Mouse (Mus musculus) intestine, postnatal 0 days (tissue): ENCODE measurements around the gene Tax1bp1. TPM values are rescaled to one million over a fixed set of nuclear protein-coding genes. Genes with fewer than 3 reads are reported as not detected.

Experiments
- ATAC-seq: fragments of 200-750 bp; cut with Nextera tagmentation; 2 replicates; pipeline ENCODE4 v1.8.0; 2017; ENCODE audit warnings: mild to moderate bottlenecking, moderate TSS enrichment, moderate library complexity
- H3K27ac ChIP-seq: fragments of 300-500 bp; sonication (generic); 2 replicates; pipeline ENCODE4 v1.5.1; 2014; ENCODE audit warnings: mild to moderate bottlenecking, low read depth, low read length, moderate library complexity
- H3K27me3 ChIP-seq: fragments of 300-500 bp; sonication (generic); replicated peaks from 2 replicates; pipeline ENCODE4 v1.6.1; 2014; ENCODE audit warnings: low read length, mixed read lengths; ENCODE audit not compliant: control insufficient read depth, insufficient read depth
- H3K36me3 ChIP-seq: fragments of 300-500 bp; sonication (generic); 2 replicates; pipeline ENCODE4 v1.6.1; 2014; ENCODE audit warnings: mild to moderate bottlenecking, moderate library complexity; ENCODE audit not compliant: control insufficient read depth, insufficient read depth
- H3K4me1 ChIP-seq: fragments of 300-500 bp; sonication (generic); replicated peaks from 2 replicates; pipeline ENCODE4 v1.6.1; 2014; ENCODE audit warnings: antibody characterized with exemption, low read length, mixed read lengths; ENCODE audit not compliant: control insufficient read depth, insufficient read depth
- H3K4me2 ChIP-seq: fragments of 300-500 bp; sonication (generic); replicated peaks from 2 replicates; pipeline ENCODE4 v1.6.1; 2014; ENCODE audit warnings: low read depth, mild to moderate bottlenecking, moderate library complexity
- H3K4me3 ChIP-seq: fragments of 300-500 bp; sonication (generic); 2 replicates; pipeline ENCODE4 v1.5.1; 2014; ENCODE audit warnings: low read depth, low read length
- H3K9ac ChIP-seq: fragments of 300-500 bp; sonication (generic); 2 replicates; pipeline ENCODE4 v1.6.1; 2014; ENCODE audit warnings: mild to moderate bottlenecking, low read depth, low read length
- H3K9me3 ChIP-seq: fragments of 300-500 bp; sonication (generic); 2 replicates; pipeline ENCODE4 v1.6.1; 2016; ENCODE audit warnings: mixed run types; ENCODE audit not compliant: control insufficient read depth
- CTCF ChIP-seq: sonication (generic); IDR thresholded peaks from 2 replicates; pipeline ENCODE4 v1.5.1; 2016; ENCODE audit warnings: low read depth, mild to moderate bottlenecking, control low read depth, antibody characterized with exemption, moderate library complexity
- WGBS: fragments of 180-500 bp; shearing (Covaris S2); extraction: QIAGEN DNeasy Blood & Tissue Kit; methylation state at CpG from one replicate; pipeline ENCODE4 v1.1.7; 2014; 5-methylcytosine and 5-hydroxymethylcytosine counted together
- polyA plus RNA-seq: library from polyadenylated mRNA; unstranded; fragments of >200 nt; fragmentation: Nextera tagmentation; extraction: Ambion mirVana; gene quantifications from 2 replicates; pipeline ENCODE4 v1.2.1, GENCODE M21; 2015

Tax1bp1 gene
- polyA plus RNA-seq, 1 experiment from 2014 or later, result 296 TPM

- Histone ChIP-seq H3K4me3 (no peak overlapping the region), H3K27me3 (no peaks in the 10 kb centered on the region), H3K4me2 (no peak overlapping the region), H3K4me1 (peaks cover 13% of the 10 kb centered on the region; the same call in 1 of the 2 replicates), H3K27ac (peak overlapping the region; percentile 79), H3K9ac (no peak overlapping the region), H3K36me3 (no peaks in the 10 kb centered on the region), H3K9me3 (no peaks in the 10 kb centered on the region)
- ATAC-seq, result peak; percentile 47
- no peak for TF ChIP-seq CTCF
- WGBS, result 44% methylated on average over 3 of the region's 3 CpGs
These were observed 30.9 kb upstream of the Tax1bp1 start for GRCm38 (mm10) chr6:52682607-52683006.

GRCm38 (mm10) chr6:52686901-52687500 is 26.5 kb upstream of the Tax1bp1 start:
- Histone ChIP-seq H3K4me1 (peaks cover 4% of the 10 kb centered on the region; the same call in 1 of the 2 replicates), H3K36me3 (no peaks in the 10 kb centered on the region), H3K27ac (no peak overlapping the region), H3K27me3 (no peaks in the 10 kb centered on the region), H3K4me2 (no peak overlapping the region), H3K9me3 (no peaks in the 10 kb centered on the region), H3K4me3 (no peak overlapping the region), H3K9ac (no peak overlapping the region)
- TF ChIP-seq CTCF, result no peak
- ATAC-seq, result no peak
- WGBS, result 41% methylated on average over 5 of the region's 5 CpGs

- H3K27ac ChIP-seq, result no peak overlapping the region
- no peak for TF ChIP-seq CTCF
- no peaks in the 10 kb centered on the region for H3K36me3 ChIP-seq
- H3K4me1 ChIP-seq, result no peaks in the 10 kb centered on the region; the same call in none of the 2 replicates
- H3K4me3 ChIP-seq, result no peak overlapping the region
- no peak overlapping the region for H3K4me2 ChIP-seq
- H3K27me3 ChIP-seq, result no peaks in the 10 kb centered on the region
- 55% methylated on average over 3 of the region's 3 CpGs for WGBS
- H3K9me3 ChIP-seq, result no peaks in the 10 kb centered on the region
- H3K9ac ChIP-seq, result no peak overlapping the region
- ATAC-seq, result no peak
These were observed 23.2 kb upstream of the Tax1bp1 start for GRCm38 (mm10) chr6:52690365-52690764.

GRCm38 (mm10) chr6:52691800-52692199 is 21.7 kb upstream of the Tax1bp1 start:
- no peaks in the 10 kb centered on the region for H3K27me3 ChIP-seq
- no peak overlapping the region for H3K4me3 ChIP-seq
- no peak overlapping the region for H3K4me2 ChIP-seq
- no peaks in the 10 kb centered on the region; the same call in 1 of the 2 replicates for H3K4me1 ChIP-seq
- H3K27ac ChIP-seq, result no peak overlapping the region
- no peaks in the 10 kb centered on the region for H3K36me3 ChIP-seq
- no peak for ATAC-seq
- TF ChIP-seq CTCF, result no peak
- 77% methylated on average over 4 of the region's 5 CpGs for WGBS
- H3K9me3 ChIP-seq, result no peaks in the 10 kb centered on the region
- no peak overlapping the region for H3K9ac ChIP-seq

- Histone ChIP-seq H3K27me3 (no peaks in the 10 kb centered on the region), H3K27ac (no peak overlapping the region), H3K9ac (no peak overlapping the region), H3K36me3 (no peaks in the 10 kb centered on the region), H3K4me2 (no peak overlapping the region), H3K4me1 (no peaks in the 10 kb centered on the region; the same call in 1 of the 2 replicates), H3K4me3 (no peak overlapping the region), H3K9me3 (no peaks in the 10 kb centered on the region)
- peak; percentile 39; the same call in 1 of the 2 replicates for ATAC-seq
- WGBS, result 48% methylated on average over 6 of the region's 6 CpGs
- TF ChIP-seq CTCF, result no peak
These were observed 21.0 kb upstream of the Tax1bp1 start for GRCm38 (mm10) chr6:52692451-52693063.

- Histone ChIP-seq H3K36me3 (no peaks in the 10 kb centered on the region), H3K9ac (no peak overlapping the region), H3K4me1 (no peaks in the 10 kb centered on the region; the same call in 1 of the 2 replicates), H3K27me3 (no peaks in the 10 kb centered on the region), H3K27ac (no peak overlapping the region), H3K4me3 (no peak overlapping the region), H3K9me3 (no peaks in the 10 kb centered on the region), H3K4me2 (no peak overlapping the region)
- TF ChIP-seq CTCF, result no peak
- no peak for ATAC-seq
- WGBS, result 30% methylated on average over 4 of the region's 4 CpGs
These were observed 15.5 kb upstream of the Tax1bp1 start for GRCm38 (mm10) chr6:52697964-52698535.
